Mouse (Mus musculus): ENCODE results near the gene Cmc1.

- no peak for TF ChIP-seq CTCF (IDR thresholded peaks at IDR 0.05; ENCODE audit: low read depth)
- no peak for TF ChIP-seq EP300 (optimal IDR thresholded peaks at IDR 0.05)
These were observed 23.1 kb upstream of the Cmc1 start for GRCm38 (mm10) chr9:118173086-118173485.

All from stomach, postnatal 0 days (tissue).